Comparison of ENCODE assay signal across 7 mouse cellular contexts in the genomic region with DNA sequence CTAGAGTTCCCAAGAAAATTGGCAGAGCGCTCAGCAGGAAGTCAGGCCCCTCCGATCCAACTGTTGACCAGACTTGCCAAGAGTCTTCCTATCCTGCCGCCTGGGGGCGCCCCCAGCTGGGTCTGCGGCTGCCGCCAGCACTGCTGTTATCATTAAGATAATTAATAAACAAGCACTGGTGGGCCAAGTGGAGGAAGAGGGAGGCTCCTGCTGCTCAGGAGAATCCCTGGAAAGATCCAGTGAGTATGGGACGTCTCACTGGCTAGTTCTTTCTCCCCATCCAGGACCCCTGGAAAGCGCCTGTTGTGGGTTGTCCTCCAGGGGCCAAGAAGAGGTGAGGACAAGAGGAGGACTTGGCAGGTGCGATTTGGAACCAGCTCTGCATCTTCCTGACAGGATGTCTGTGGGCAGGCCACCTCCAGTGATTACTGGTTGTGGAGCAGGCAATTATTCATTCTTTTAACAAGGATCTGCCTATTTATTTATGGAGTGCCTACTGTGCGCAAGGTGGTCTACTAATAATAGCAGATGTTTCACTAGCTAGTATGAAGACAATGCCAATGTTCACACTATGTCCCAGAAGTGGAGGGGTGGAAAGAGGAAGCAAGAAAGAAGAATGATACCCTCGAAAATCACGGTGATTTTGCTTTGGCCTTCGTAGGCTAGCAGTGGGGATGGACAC. TPM values are rescaled to one million over a fixed set of nuclear protein-coding genes. Genes with fewer than 3 reads are reported as not detected.
DNase-seq lines count a peak whose midpoint lies in the region; ATAC-seq and TF ChIP-seq lines count a peak whose summit lies in the region.

No protein-coding gene starts in this region.

- H3K4me2 ChIP-seq in CH12.LX (ENCODE audit: insufficient read depth, low read depth, poor library complexity, severe bottlenecking), result peak overlapping the region; percentile 60
- H3K4me2 ChIP-seq in heart, postnatal 0 days (ENCODE audit: low read depth, low read length), result peak overlapping the region; percentile 100
- H3K4me2 ChIP-seq in stomach, embryonic 16.5 days (ENCODE audit: low read depth, low read length), result peak overlapping the region; percentile 90

- TF ChIP-seq EP300 in CH12.LX (IDR thresholded peaks at IDR 0.05; ENCODE audit: low read length), result no peak
- no peak for TF ChIP-seq EP300 in heart, postnatal 0 days (IDR thresholded peaks at IDR 0.05; ENCODE audit: low read depth)

- WGBS in heart, postnatal 0 days, result 8% methylated on average over 13 of the region's 13 CpGs
- WGBS in midbrain, embryonic 10.5 days, result 10% methylated on average over 13 of the region's 13 CpGs
- WGBS in stomach, embryonic 16.5 days, result 10% methylated on average over 13 of the region's 13 CpGs

- POLR2A ChIA-PET in Patski (lab: Charles Lee), result no interaction called here

- in situ Hi-C loops in CH12.LX (cut with MboI; ENCODE audit: low pct_ligation_motif_present, low pct_unique_long_range_greater_than_20kb, low sequenced_read_pairs) (loop anchor here (5.0 kb wide), 2 partner anchors 34 to 89 kb away; no protein-coding TSS in a partner anchor), Patski (cut with MboI; ENCODE audit: low pct_unique_long_range_greater_than_20kb) (no loop called here)

- H3K9me3 ChIP-seq in CH12.LX (replicated peaks; ENCODE audit: low read length), result no peaks in the 10 kb centered on the region
- H3K9me3 ChIP-seq in heart, postnatal 0 days (replicated peaks; ENCODE audit: control insufficient read depth, low read length), result no peaks in the 10 kb centered on the region
- no peaks in the 10 kb centered on the region for H3K9me3 ChIP-seq in midbrain, embryonic 10.5 days (replicated peaks)
- no peaks in the 10 kb centered on the region for H3K9me3 ChIP-seq in stomach, embryonic 16.5 days (replicated peaks; ENCODE audit: control insufficient read depth, low read length)

- H3K27me3 ChIP-seq in CH12.LX (replicated peaks), result peaks cover 31% of the 10 kb centered on the region
- H3K27me3 ChIP-seq in Patski, result peaks cover 26% of the 10 kb centered on the region
- peaks cover 4% of the 10 kb centered on the region; the same call in 1 of the 2 replicates for H3K27me3 ChIP-seq in heart, postnatal 0 days (ENCODE audit: control insufficient read depth, insufficient read depth, low read length)
- H3K27me3 ChIP-seq in midbrain, embryonic 10.5 days (ENCODE audit: low read depth, poor library complexity, severe bottlenecking), result peaks cover 57% of the 10 kb centered on the region
- H3K27me3 ChIP-seq in stomach, embryonic 16.5 days (ENCODE audit: control insufficient read depth, insufficient read depth, low read length), result no peaks in the 10 kb centered on the region

- H3K4me3 ChIP-seq in CH12.LX (replicated peaks in 1 of 3; ENCODE audit: low read depth in 2 of 3, low read length in 2 of 3, poor library complexity in 1 of 3), result peak overlapping the region in 1 of 3 experiments; percentile 37
- peak overlapping the region; percentile 82 for H3K4me3 ChIP-seq in heart, postnatal 0 days (ENCODE audit: low read depth, low read length)
- peak overlapping the region; percentile 97 for H3K4me3 ChIP-seq in midbrain, embryonic 10.5 days
- H3K4me3 ChIP-seq in stomach, embryonic 16.5 days (replicated peaks; ENCODE audit: low read length), result no peak overlapping the region; the same call in 1 of the 2 replicates

- no peak overlapping the region for H3K9ac ChIP-seq in CH12.LX (ENCODE audit: insufficient read depth, low read depth)
- no peak overlapping the region for H3K9ac ChIP-seq in heart, postnatal 0 days (replicated peaks; ENCODE audit: low read depth, low read length)
- H3K9ac ChIP-seq in stomach, embryonic 16.5 days (ENCODE audit: low read length), result no peak overlapping the region

- H3K79me2 ChIP-seq in CH12.LX (replicated peaks; ENCODE audit: control insufficient read depth, extremely low read depth, insufficient read depth, poor library complexity, severe bottlenecking), result no peaks in the 10 kb centered on the region

- peaks cover 0 to 11% of the 10 kb centered on the region in 2 experiments for H3K36me3 ChIP-seq in CH12.LX (replicated peaks in 1 of 2; ENCODE audit: control insufficient read depth in 1 of 2, insufficient read depth in 1 of 2, low read length in 1 of 2)
- no peaks in the 10 kb centered on the region for H3K36me3 ChIP-seq in heart, postnatal 0 days (replicated peaks; ENCODE audit: control insufficient read depth, insufficient read depth, low read length)
- no peaks in the 10 kb centered on the region for H3K36me3 ChIP-seq in midbrain, embryonic 10.5 days
- no peaks in the 10 kb centered on the region for H3K36me3 ChIP-seq in stomach, embryonic 16.5 days (ENCODE audit: control insufficient read depth, insufficient read depth, low read length)

- DNase-seq in CH12.LX (ENCODE audit: extremely low read depth) (peak; percentile 48), Patski (ENCODE audit: low read depth, low spot score) (no peak)
- DNase-seq in embryo, embryonic 10 days (ENCODE audit: low spot score), result peak; percentile 56
- DNase-seq in heart, postnatal 0 days (ENCODE audit: low spot score), result peak; percentile 80
- peak; percentile 64 to 70 for DNase-seq in layer of hippocampus, postnatal 14 days (ENCODE audit: low spot score in 2 of 2)
- peak; percentile 60 for DNase-seq in midbrain, embryonic 10.5 days (ENCODE audit: low spot score)

- peak; percentile 36 for ATAC-seq in Patski
- peak; percentile 50 for ATAC-seq in heart, postnatal 0 days (ENCODE audit: insufficient read depth, low read depth)
- ATAC-seq in stomach, embryonic 16.5 days (ENCODE audit: insufficient read depth, low FRiP score), result no peak

- TF ChIP-seq CTCF in CH12.LX (conservative IDR thresholded peaks at IDR 0.05 in 1 of 2, IDR thresholded peaks at IDR 0.05 in 1 of 2; ENCODE audit: low read depth in 2 of 2, low read length in 2 of 2) (peak in 1 of 2 experiments; percentile 82; a peak in 2 of 4 replicates), Patski (IDR thresholded peaks at IDR 0.05) (no peak)
- TF ChIP-seq CTCF in heart, postnatal 0 days (IDR thresholded peaks at IDR 0.05; ENCODE audit: low read depth), result peak; percentile 59

- dilution Hi-C loops in CH12.LX (cut with MboI; ENCODE audit: extremely low pct_ligation_motif_present, extremely low pct_unique_long_range_greater_than_20kb, low sequenced_read_pairs), result no loop called here

- peak; percentile 71 for TF ChIP-seq RAD21 in CH12.LX (IDR thresholded peaks at IDR 0.05; ENCODE audit: low read depth, low read length)

- CTCF ChIA-PET in Patski (lab: Charles Lee), result interaction anchor here (1.1 to 1.6 kb wide), 2 partner anchors 8 to 72 kb away, joined by 3 to 4 read pairs; no protein-coding TSS in a partner anchor

- H3K27ac ChIP-seq in CH12.LX (ENCODE audit: insufficient read depth, low read depth), result no peak overlapping the region
- peak overlapping the region; percentile 58 for H3K27ac ChIP-seq in heart, postnatal 0 days (ENCODE audit: low read depth)
- no peak overlapping the region for H3K27ac ChIP-seq in midbrain, embryonic 10.5 days (replicated peaks)
- no peak overlapping the region for H3K27ac ChIP-seq in stomach, embryonic 16.5 days (ENCODE audit: low read length)

- no peak for TF ChIP-seq POLR2A in CH12.LX (IDR thresholded peaks at IDR 0.05; ENCODE audit: low read depth, low read length)

- H3K4me1 ChIP-seq in CH12.LX (ENCODE audit: control insufficient read depth in 1 of 2, insufficient read depth in 2 of 2), result peaks cover 19 to 41% of the 10 kb centered on the region in 2 experiments
- H3K4me1 ChIP-seq in heart, postnatal 0 days (ENCODE audit: control insufficient read depth, insufficient read depth), result peaks cover 20% of the 10 kb centered on the region
- H3K4me1 ChIP-seq in midbrain, embryonic 10.5 days, result peaks cover 52% of the 10 kb centered on the region
- H3K4me1 ChIP-seq in stomach, embryonic 16.5 days (ENCODE audit: control insufficient read depth, insufficient read depth, low read length), result peaks cover 36% of the 10 kb centered on the region

RNA-seq across cellular contexts. Expression of gene Tyro3, which starts 0.9 kb away (rescaled TPM):
- total RNA-seq in CH12.LX (2012; rRNA removed) (31.8 and 39.7 TPM in 2 replicates), CH12.LX (2014; rRNA removed) (19.1 and 20.3 TPM in 2 replicates)
- polyA plus RNA-seq in CH12.LX (2012; ENCODE audit: insufficient read length, low read depth) (23.7 and 24.7 TPM in 2 replicates), Patski (2021) (11.0 TPM)
- total RNA-seq in heart, postnatal 0 days (2014; rRNA removed; ENCODE audit: low replicate concordance), result 8.5 and 19.0 TPM in 2 replicates
- 3.1 and 3.5 TPM in 2 replicates for polyA plus RNA-seq in heart, postnatal 0 days (2015; fragmentation: Nextera tagmentation; extraction: Ambion mirVana)
- total RNA-seq in layer of hippocampus, postnatal 14 days (2021), result 10 to 100 TPM; 61.3 to 62.1 TPM
- 27.6 and 27.9 TPM in 2 replicates for polyA plus RNA-seq in midbrain, embryonic 10.5 days (2016; fragmentation: Nextera tagmentation; extraction: Ambion mirVana)
- 26.7 and 31.1 TPM in 2 replicates for polyA plus RNA-seq in stomach, embryonic 16.5 days (2015; fragmentation: Nextera tagmentation; extraction: Ambion mirVana)

RNA-seq across cellular contexts. Expression of gene Rpap1, which starts 11.1 kb away (rescaled TPM):
- total RNA-seq in CH12.LX (2012; rRNA removed), result 28.9 and 31.8 TPM in 2 replicates
- 8.5 and 9.0 TPM in 2 replicates for total RNA-seq in CH12.LX (2014; rRNA removed)
- 28.7 and 34.7 TPM in 2 replicates for polyA plus RNA-seq in CH12.LX (2012; ENCODE audit: insufficient read length, low read depth)
- 19.1 TPM for polyA plus RNA-seq in Patski (2021)
- total RNA-seq in heart, postnatal 0 days (2014; rRNA removed; ENCODE audit: low replicate concordance), result 13.9 and 20.5 TPM in 2 replicates
- polyA plus RNA-seq in heart, postnatal 0 days (2015; fragmentation: Nextera tagmentation; extraction: Ambion mirVana), result 9.0 and 10.2 TPM in 2 replicates
- total RNA-seq in layer of hippocampus, postnatal 14 days (2021), result 10 to 100 TPM; 18.3 to 18.7 TPM
- polyA plus RNA-seq in midbrain, embryonic 10.5 days (2016; fragmentation: Nextera tagmentation; extraction: Ambion mirVana), result 39.8 and 41.0 TPM in 2 replicates
- polyA plus RNA-seq in stomach, embryonic 16.5 days (2015; fragmentation: Nextera tagmentation; extraction: Ambion mirVana), result 26.1 and 26.7 TPM in 2 replicates

RNA-seq across cellular contexts. Expression of gene Ltk, which starts 38.2 kb away (rescaled TPM):
- total RNA-seq in CH12.LX (2012; rRNA removed) (1.3 and 2.3 TPM in 2 replicates), CH12.LX (2014; rRNA removed) (not detected in 2 replicates)
- polyA plus RNA-seq in CH12.LX (2012; ENCODE audit: insufficient read length, low read depth) (0.10 TPM in 1 of 2 replicates, not detected in the other), Patski (2021) (14.5 TPM)
- total RNA-seq in heart, postnatal 0 days (2014; rRNA removed; ENCODE audit: low replicate concordance), result not detected in 2 replicates
- polyA plus RNA-seq in heart, postnatal 0 days (2015; fragmentation: Nextera tagmentation; extraction: Ambion mirVana), result 0.05 and 0.07 TPM in 2 replicates
- total RNA-seq in layer of hippocampus, postnatal 14 days (2021), result 10 to 100 TPM in 1 of 2 experiments, 1 to 10 TPM in 1; 6.0 to 10.5 TPM
- 0.11 TPM in 1 of 2 replicates, not detected in the other for polyA plus RNA-seq in midbrain, embryonic 10.5 days (2016; fragmentation: Nextera tagmentation; extraction: Ambion mirVana)
- polyA plus RNA-seq in stomach, embryonic 16.5 days (2015; fragmentation: Nextera tagmentation; extraction: Ambion mirVana), result 1.7 and 2.1 TPM in 2 replicates

RNA-seq across cellular contexts. Expression of gene Itpka, which starts 56.2 kb away (rescaled TPM):
- total RNA-seq in CH12.LX (2012; rRNA removed) (0.25 and 0.34 TPM in 2 replicates), CH12.LX (2014; rRNA removed) (0.28 and 0.39 TPM in 2 replicates)
- polyA plus RNA-seq in CH12.LX (2012; ENCODE audit: insufficient read length, low read depth) (0.40 and 0.54 TPM in 2 replicates), Patski (2021) (0.30 TPM)
- total RNA-seq in heart, postnatal 0 days (2014; rRNA removed; ENCODE audit: low replicate concordance), result 0.50 and 6.6 TPM in 2 replicates
- 1.00 and 1.4 TPM in 2 replicates for polyA plus RNA-seq in heart, postnatal 0 days (2015; fragmentation: Nextera tagmentation; extraction: Ambion mirVana)
- 100 to 1,000 TPM; 186 to 204 TPM for total RNA-seq in layer of hippocampus, postnatal 14 days (2021)
- 0.73 and 1.4 TPM in 2 replicates for polyA plus RNA-seq in midbrain, embryonic 10.5 days (2016; fragmentation: Nextera tagmentation; extraction: Ambion mirVana)
- polyA plus RNA-seq in stomach, embryonic 16.5 days (2015; fragmentation: Nextera tagmentation; extraction: Ambion mirVana), result 7.5 and 7.6 TPM in 2 replicates
